Mouse (Mus musculus) CH12.LX (cell line): ENCODE measurements at regions not wholly inside any gene's neighbourhood (a gene's known extent, or its start where the extent isn't known, plus 50 kb on each side); places are given as distances from the start of the nearest gene placed in this dataset.
A peak's percentile ranks its signal among the peaks of the same experiment; 100 is the strongest.

Experiments
- DNase-seq: peaks from one replicate; pipeline ENCODE4 v3.0.0-alpha.2; 2013; ENCODE audit errors: extremely low read depth
- H3K27ac ChIP-seq: 2 replicates; pipeline ENCODE4 v1.5.1; 2012; ENCODE audit warnings: low read depth, mild to moderate bottlenecking, control low read depth, moderate library complexity; ENCODE audit not compliant: insufficient read depth
- H3K27me3 ChIP-seq: replicated peaks from 2 replicates; pipeline ENCODE3; 2012; ENCODE audit warnings: inconsistent platforms
- H3K36me3 ChIP-seq, 2 experiments: replicated peaks in 1 of 2; 2 replicates each; pipeline versions ENCODE3 to v1.6.1; 2012; ENCODE audit warnings: inconsistent platforms in 1 of 2, low read length in 1 of 2, mild to moderate bottlenecking in 1 of 2, mixed read lengths in 1 of 2, moderate library complexity in 1 of 2; ENCODE audit not compliant: control insufficient read depth in 1 of 2, insufficient read depth in 1 of 2
- H3K4me1 ChIP-seq, 2 experiments: 2 replicates each; pipeline ENCODE4 v1.6.1; 2012; ENCODE audit warnings: inconsistent platforms in 1 of 2, moderate library complexity in 1 of 2; ENCODE audit not compliant: insufficient read depth in 2 of 2, control insufficient read depth in 1 of 2
- H3K4me2 ChIP-seq: 2 replicates; pipeline ENCODE4 v1.6.1; 2012; ENCODE audit warnings: low read depth, mild to moderate bottlenecking, control low read depth; ENCODE audit not compliant: poor library complexity, insufficient read depth, severe bottlenecking
- H3K4me3 ChIP-seq, 3 experiments: fragments of 150-350 bp in 1 of 3; sonication (generic) in 1 of 3; replicated peaks in 1 of 3; 2 replicates each; pipeline versions ENCODE3 to v1.5.1; 2011 to 2012; ENCODE audit warnings: low read depth in 2 of 3, low read length in 2 of 3, mild to moderate bottlenecking in 2 of 3, moderate library complexity in 2 of 3, control low read depth in 1 of 3, improper control_type of control experiment in 1 of 3, inconsistent platforms in 1 of 3, mixed read lengths in 1 of 3; ENCODE audit not compliant: poor library complexity in 1 of 3
- H3K79me2 ChIP-seq: replicated peaks from 2 replicates; pipeline ENCODE4 v1.6.1; 2012; ENCODE audit warnings: mild to moderate bottlenecking, moderate library complexity; ENCODE audit not compliant: control insufficient read depth, poor library complexity, insufficient read depth, severe bottlenecking; ENCODE audit errors: extremely low read depth
- H3K9ac ChIP-seq: 2 replicates; pipeline ENCODE4 v1.6.1; 2012; ENCODE audit warnings: low read depth, mild to moderate bottlenecking, control low read depth, moderate library complexity; ENCODE audit not compliant: insufficient read depth
- H3K9me3 ChIP-seq: replicated peaks from 2 replicates; pipeline ENCODE3; 2012; ENCODE audit warnings: low read length, inconsistent platforms, mixed read lengths
- BHLHE40 ChIP-seq: IDR thresholded peaks from 2 replicates; pipeline ENCODE4 v1.6.1; 2011; ENCODE audit warnings: mild to moderate bottlenecking, low read depth, low read length, improper control_type of control experiment
- CHD1 ChIP-seq: IDR thresholded peaks from 2 replicates; pipeline ENCODE4 v1.6.1; 2012; ENCODE audit warnings: low read depth, low read length, improper control_type of control experiment, inconsistent platforms
- CHD2 ChIP-seq: IDR thresholded peaks from 2 replicates; pipeline ENCODE4 v1.6.1; 2011; ENCODE audit warnings: low read length, improper control_type of control experiment
- CTCF ChIP-seq, 2 experiments: IDR thresholded peaks in 1 of 2; conservative IDR thresholded peaks in 1 of 2; 2 replicates each; pipeline ENCODE4 v1.5.1; 2011 to 2012; ENCODE audit warnings: low read depth in 2 of 2, low read length in 2 of 2, improper control_type of control experiment in 1 of 2, inconsistent platforms in 1 of 2, mild to moderate bottlenecking in 1 of 2, moderate library complexity in 1 of 2
- IRF4 ChIP-seq: IDR thresholded peaks from 2 replicates; pipeline ENCODE4 v1.6.1; 2014; ENCODE audit warnings: low read depth, mild to moderate bottlenecking, inconsistent platforms, low read length, improper control_type of control experiment
- MAFK ChIP-seq: IDR thresholded peaks from 2 replicates; pipeline ENCODE4 v1.6.1; 2011; ENCODE audit warnings: low read length, improper control_type of control experiment; ENCODE audit not compliant: insufficient replicate concordance
- MAX ChIP-seq: IDR thresholded peaks from 2 replicates; pipeline ENCODE4 v1.6.1; 2011; ENCODE audit warnings: low read length, improper control_type of control experiment
- MAZ ChIP-seq: IDR thresholded peaks from 2 replicates; pipeline ENCODE4 v1.6.1; 2012; ENCODE audit warnings: low read depth, mild to moderate bottlenecking, inconsistent platforms, low read length, improper control_type of control experiment, moderate library complexity
- MEF2A ChIP-seq: IDR thresholded peaks from 2 replicates; pipeline ENCODE4 v1.6.1; 2014; ENCODE audit warnings: low read depth, mild to moderate bottlenecking, inconsistent platforms, low read length, improper control_type of control experiment, borderline replicate concordance
- MXI1 ChIP-seq: IDR thresholded peaks from 2 replicates; pipeline ENCODE4 v1.6.1; 2011; ENCODE audit warnings: mild to moderate bottlenecking, low read depth, low read length, improper control_type of control experiment
- MYC ChIP-seq: IDR thresholded peaks from 2 replicates; pipeline ENCODE4 v1.6.1; 2011; ENCODE audit warnings: low read depth, mild to moderate bottlenecking, improper control_type of control experiment, low read length
- NELFE ChIP-seq: IDR thresholded peaks from 2 replicates; pipeline ENCODE4 v1.6.1; 2011; ENCODE audit warnings: low read depth, low read length, improper control_type of control experiment
- NRF1 ChIP-seq: IDR thresholded peaks from 2 replicates; pipeline ENCODE4 v1.6.1; 2014; ENCODE audit warnings: low read depth, mild to moderate bottlenecking, inconsistent platforms, low read length, improper control_type of control experiment, moderate library complexity
- POLR2A ChIP-seq: IDR thresholded peaks from 2 replicates; pipeline ENCODE4 v1.6.1; 2011; ENCODE audit warnings: low read depth, mild to moderate bottlenecking, improper control_type of control experiment, low read length
- TCF12 ChIP-seq: IDR thresholded peaks from 2 replicates; pipeline ENCODE4 v1.6.1; 2014; ENCODE audit warnings: low read depth, mild to moderate bottlenecking, inconsistent platforms, low read length, improper control_type of control experiment
- USF1 ChIP-seq: IDR thresholded peaks from 2 replicates; pipeline ENCODE4 v1.6.1; 2014; ENCODE audit warnings: low read depth, mild to moderate bottlenecking, inconsistent platforms, low read length, improper control_type of control experiment
- USF2 ChIP-seq: conservative IDR thresholded peaks from 2 replicates; pipeline ENCODE4 v1.6.1; 2011; ENCODE audit warnings: low read depth, low read length, improper control_type of control experiment
- ZC3H11A ChIP-seq: IDR thresholded peaks from 2 replicates; pipeline ENCODE4 v1.6.1; 2012; ENCODE audit warnings: low read depth, mild to moderate bottlenecking, inconsistent platforms, low read length, improper control_type of control experiment
- ZMIZ1 ChIP-seq: IDR thresholded peaks from 2 replicates; pipeline ENCODE4 v1.6.1; 2012; ENCODE audit warnings: low read depth, mild to moderate bottlenecking, inconsistent platforms, low read length, improper control_type of control experiment
- dilution Hi-C: fragments of 300-500 bp; cut with MboI; formaldehyde crosslinking; loops from 2 replicates; pipeline ENCODE4 v1.14.3; 2020; ENCODE audit warnings: low sequenced_read_pairs; ENCODE audit not compliant: extremely low pct_unique_long_range_greater_than_20kb, extremely low pct_ligation_motif_present
- in situ Hi-C: fragments of 300-500 bp; cut with MboI; formaldehyde crosslinking; loops from 3 replicates; pipeline ENCODE4 v1.14.3; 2019; ENCODE audit warnings: low sequenced_read_pairs, low pct_ligation_motif_present, low pct_unique_long_range_greater_than_20kb, mixed read lengths

- TF ChIP-seq USF1 (no peak), MAX (no peak), MAZ (no peak), CTCF (conservative IDR thresholded peaks at IDR 0.05 in 1 of 2, IDR thresholded peaks at IDR 0.05 in 1 of 2; ENCODE audit: low read depth in 2 of 2, low read length in 2 of 2) (peak in 1 of 2 experiments; percentile 13; a peak in 1 of 4 replicates)
- H3K4me1 ChIP-seq: no peaks in the 10 kb centered on the region
- no peaks in the 10 kb centered on the region for H3K36me3 ChIP-seq
- peaks cover 3% of the 10 kb centered on the region for H3K9me3 ChIP-seq
- H3K9ac ChIP-seq: no peak overlapping the region
- H3K4me2 ChIP-seq: no peak overlapping the region
- peak; percentile 6 for DNase-seq
- in situ Hi-C loops (no loop called here), dilution Hi-C loops (no loop called here)
- H3K27me3 ChIP-seq: no peaks in the 10 kb centered on the region
- no peak overlapping the region for H3K27ac ChIP-seq
- H3K79me2 ChIP-seq: no peaks in the 10 kb centered on the region
- no peak overlapping the region for H3K4me3 ChIP-seq
Measured at GRCm38 (mm10) chr4:52152565-52153164, 286.4 kb upstream of the Smc2 start.

GRCm38 (mm10) chr4:52176240-52176639 is 262.8 kb upstream of the Smc2 start:
- DNase-seq: no peak
- no peaks in the 10 kb centered on the region for H3K36me3 ChIP-seq
- H3K4me3 ChIP-seq: no peak overlapping the region
- no peaks in the 10 kb centered on the region for H3K27me3 ChIP-seq
- H3K4me1 ChIP-seq: no peaks in the 10 kb centered on the region
- no peaks in the 10 kb centered on the region for H3K9me3 ChIP-seq
- dilution Hi-C loops: no loop called here
- in situ Hi-C loops: no loop called here
- no peaks in the 10 kb centered on the region for H3K79me2 ChIP-seq
- H3K27ac ChIP-seq: no peak overlapping the region
- H3K9ac ChIP-seq: no peak overlapping the region
- no peak overlapping the region for H3K4me2 ChIP-seq
- TF ChIP-seq CHD1: no peak
- TF ChIP-seq MEF2A: no peak
- no peak for TF ChIP-seq NELFE
- no peak for TF ChIP-seq BHLHE40
- no peak for TF ChIP-seq USF1
- TF ChIP-seq ZC3H11A: no peak
- TF ChIP-seq NRF1: no peak
- no peak for TF ChIP-seq ZMIZ1
- no peak for TF ChIP-seq MXI1
- TF ChIP-seq POLR2A: no peak
- no peak for TF ChIP-seq TCF12
- no peak for TF ChIP-seq CHD2
- TF ChIP-seq MAX: no peak
- no peak for TF ChIP-seq IRF4
- no peak for TF ChIP-seq MYC
- no peak for TF ChIP-seq USF2
- TF ChIP-seq MAFK: no peak
- TF ChIP-seq, all 38 proteins: peak for 0
